Mouse (Mus musculus) small intestine, adult 2 months (tissue): ENCODE results near the gene Hist1h4i.

Experiments used
- CTCF ChIP-seq: fragments of 200-500 bp; IDR thresholded peaks from 2 replicates; pipeline ENCODE4 v1.5.1; 2012; ENCODE audit warnings: low read depth, mild to moderate bottlenecking, control low read depth, inconsistent platforms, low read length, moderate library complexity, mixed read lengths; ENCODE audit not compliant: insufficient replicate concordance, insufficient read length; ENCODE audit errors: extremely low read depth
- POLR2A ChIP-seq: fragments of 200-500 bp; IDR thresholded peaks from 2 replicates; pipeline ENCODE4 v1.6.1; 2012; ENCODE audit warnings: low read depth, mild to moderate bottlenecking, control low read depth, inconsistent platforms, low read length, moderate library complexity

DNA sequence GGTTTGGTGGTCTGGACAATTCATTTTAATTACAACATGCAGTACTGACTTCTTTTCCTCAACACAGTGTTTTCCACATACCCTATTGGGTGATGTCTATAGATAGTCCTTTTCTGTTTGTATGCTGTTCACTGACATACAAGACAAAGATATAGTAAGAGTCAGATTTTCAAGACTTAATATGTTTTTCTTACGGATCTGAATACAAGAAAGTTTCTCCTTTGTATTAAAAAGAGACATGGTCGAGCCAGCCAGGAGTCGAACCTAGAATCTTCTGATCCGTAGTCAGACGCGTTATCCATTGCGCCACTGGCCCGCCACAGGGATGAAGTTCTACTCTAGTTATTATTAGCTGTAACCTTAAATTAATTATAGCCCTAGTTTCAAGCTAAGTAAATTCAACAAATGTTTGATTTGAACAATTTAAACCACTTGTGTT lies 20.2 kb downstream of the Hist1h4i start:
- TF ChIP-seq CTCF = no peak
- no peak for TF ChIP-seq POLR2A
